Mouse (Mus musculus): ENCODE data around the gene Acer2. TPM values are rescaled to one million over a fixed set of nuclear protein-coding genes. Genes with fewer than 3 reads are reported as not detected.
A peak's percentile ranks its signal among the peaks of the same experiment; 100 is the strongest.

The Acer2 gene
- polyA plus RNA-seq, 1 experiment from 2014 or later = 8.8 TPM

DNA sequence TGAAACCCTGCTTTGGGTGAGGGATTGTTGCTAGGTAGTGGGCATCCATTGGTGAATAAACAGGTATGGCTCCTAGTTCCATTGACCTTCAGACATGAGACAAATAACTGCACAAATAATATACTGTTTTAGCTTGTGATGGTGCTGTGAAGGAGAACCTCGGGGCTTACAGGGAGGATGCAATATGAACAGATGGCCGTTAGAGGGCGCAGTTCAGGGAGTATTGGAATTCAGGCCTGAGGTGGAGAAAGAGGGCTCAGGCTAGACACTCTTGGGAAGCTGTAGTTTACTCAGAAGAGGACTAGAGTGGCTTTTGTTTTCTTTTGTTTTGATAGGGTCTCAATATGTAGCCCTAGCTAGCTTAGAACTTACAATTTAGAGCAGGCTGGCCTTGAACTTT is 30.8 kb downstream of the Acer2 start:
- Histone ChIP-seq H3K36me3 (replicated peaks) (no peaks in the 10 kb centered on the region), H3K27ac (no peak overlapping the region), H3K27me3 (ENCODE audit: poor library complexity, severe bottlenecking) (no peaks in the 10 kb centered on the region), H3K4me3 (no peak overlapping the region), H3K4me1 (no peaks in the 10 kb centered on the region), H3K9me3 (no peaks in the 10 kb centered on the region)
- 38% methylated on average over 3 of the region's 3 CpGs for WGBS
- no peak for DNase-seq (ENCODE audit: extremely low spot score, low spot score)

DNA sequence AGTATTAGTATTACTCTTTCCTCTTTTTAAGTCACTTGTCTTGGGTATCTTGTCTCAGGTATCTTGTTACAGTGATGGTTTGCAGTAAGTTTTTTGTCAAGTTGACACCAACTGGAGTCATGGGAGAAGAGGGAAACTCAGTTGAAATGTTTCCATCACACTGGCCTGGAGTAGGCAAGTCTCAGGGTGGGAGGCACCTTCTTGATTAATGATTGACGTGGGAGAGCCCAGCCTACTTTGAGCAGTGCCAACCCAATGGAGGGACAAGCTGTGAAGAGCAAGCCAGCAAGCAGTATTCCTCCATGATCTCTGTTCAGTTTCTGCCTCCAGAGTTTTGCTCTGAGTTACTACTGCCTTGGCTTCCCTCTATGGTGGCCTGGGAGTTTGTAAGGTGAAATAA is 31.7 kb downstream of the Acer2 start:
- H3K9me3 ChIP-seq = no peaks in the 10 kb centered on the region
- H3K27ac ChIP-seq = no peak overlapping the region
- H3K36me3 ChIP-seq (replicated peaks) = no peaks in the 10 kb centered on the region
- H3K27me3 ChIP-seq (ENCODE audit: poor library complexity, severe bottlenecking) = no peaks in the 10 kb centered on the region
- 93% methylated on average over 1 of the region's 1 CpGs for WGBS
- no peaks in the 10 kb centered on the region for H3K4me1 ChIP-seq
- no peak overlapping the region for H3K4me3 ChIP-seq
- DNase-seq (ENCODE audit: extremely low spot score, low spot score) = no peak

DNA sequence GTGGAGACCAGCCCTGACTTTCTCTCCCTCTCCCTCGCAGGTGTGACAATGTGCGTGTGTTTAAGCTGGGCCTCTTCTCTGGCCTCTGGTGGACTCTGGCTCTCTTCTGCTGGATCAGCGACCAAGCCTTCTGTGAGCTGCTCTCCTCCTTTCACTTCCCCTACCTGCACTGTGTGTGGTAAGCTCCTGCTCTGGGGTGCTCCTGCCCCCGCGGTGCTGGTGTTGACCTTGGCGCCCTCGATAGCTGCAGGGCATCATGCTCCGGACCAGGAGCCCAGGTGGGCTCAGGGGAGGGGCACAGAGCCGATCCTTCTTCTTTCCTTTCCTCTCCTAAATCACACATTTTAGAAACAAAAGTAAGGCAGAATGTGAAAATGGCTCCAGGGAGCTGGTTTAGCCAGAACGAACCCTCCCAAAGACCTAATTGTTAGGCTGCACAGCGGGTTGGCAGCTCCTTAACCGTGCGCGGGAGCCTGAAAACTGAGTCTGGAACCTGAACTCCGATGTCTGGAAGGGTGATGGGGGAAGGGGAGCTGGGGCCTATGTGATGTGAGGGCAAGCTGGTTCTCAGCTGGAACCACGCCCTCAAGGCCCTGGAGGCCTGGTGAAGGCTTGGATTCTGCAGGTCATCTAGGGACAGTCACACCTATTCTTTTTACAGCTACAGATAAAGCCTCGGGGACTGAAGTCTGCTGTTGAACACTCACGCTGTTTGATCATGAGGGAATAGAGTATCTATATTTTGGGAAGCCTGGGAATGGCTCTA is 37.6 kb downstream of the Acer2 start:
- peaks cover 5% of the 10 kb centered on the region; the same call in 1 of the 2 replicates for H3K27me3 ChIP-seq (ENCODE audit: poor library complexity, severe bottlenecking)
- H3K4me3 ChIP-seq = peak overlapping the region; percentile 22
- DNase-seq (ENCODE audit: extremely low spot score, low spot score) = peak; percentile 31
- WGBS = 12% methylated on average over 18 of the region's 18 CpGs
- H3K9me3 ChIP-seq = no peaks in the 10 kb centered on the region
- H3K36me3 ChIP-seq (replicated peaks) = no peaks in the 10 kb centered on the region
- peaks cover 12% of the 10 kb centered on the region for H3K4me1 ChIP-seq
- H3K27ac ChIP-seq = peak overlapping the region; percentile 75

DNA sequence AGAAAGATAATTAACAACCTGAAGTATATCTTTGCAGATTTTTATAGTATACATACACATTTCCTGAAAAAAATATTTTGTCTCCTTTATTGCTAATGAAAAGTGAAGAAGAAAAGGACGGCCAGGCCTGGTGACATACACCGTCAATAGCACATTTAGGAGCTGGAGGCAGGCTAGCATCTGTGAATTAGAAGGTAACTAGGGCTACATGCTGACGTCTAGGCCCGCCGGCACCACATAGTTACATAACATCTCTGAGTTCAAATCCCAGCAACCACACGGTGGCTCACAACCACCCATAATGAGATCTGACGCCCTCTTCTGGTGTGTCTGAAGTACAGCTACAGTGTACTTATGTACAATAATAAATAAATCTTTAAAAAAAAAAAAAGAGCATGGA is 38.6 kb downstream of the Acer2 start:
- H3K27ac ChIP-seq = no peak overlapping the region
- peaks cover 12% of the 10 kb centered on the region for H3K4me1 ChIP-seq
- no peak for DNase-seq (ENCODE audit: extremely low spot score, low spot score)
- H3K9me3 ChIP-seq = no peaks in the 10 kb centered on the region
- H3K27me3 ChIP-seq (ENCODE audit: poor library complexity, severe bottlenecking) = peaks cover 5% of the 10 kb centered on the region; the same call in 1 of the 2 replicates
- no peaks in the 10 kb centered on the region for H3K36me3 ChIP-seq (replicated peaks)
- WGBS = 73% methylated on average over 7 of the region's 7 CpGs
- no peak overlapping the region for H3K4me3 ChIP-seq

DNA sequence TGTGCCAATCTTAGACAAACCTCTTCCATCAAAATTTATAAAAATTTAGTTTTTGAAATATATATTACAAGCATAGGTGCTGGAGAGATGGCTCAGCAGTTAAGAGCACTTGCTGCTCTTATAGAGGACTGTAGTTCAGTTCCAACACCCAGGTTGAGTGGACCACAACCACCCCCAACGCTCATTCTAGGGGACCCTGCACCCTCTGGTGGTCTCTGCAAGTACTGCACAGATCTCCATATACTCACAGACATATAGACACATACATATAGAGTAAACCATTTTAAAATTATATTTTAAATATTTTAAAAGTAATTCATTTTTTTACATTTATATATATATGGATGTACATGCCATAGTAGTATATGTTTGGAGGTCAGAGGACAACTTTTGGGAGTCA is 41.9 kb downstream of the Acer2 start:
- Histone ChIP-seq H3K9me3 (no peaks in the 10 kb centered on the region), H3K4me1 (peaks cover 12% of the 10 kb centered on the region), H3K36me3 (replicated peaks) (no peaks in the 10 kb centered on the region), H3K27ac (no peak overlapping the region), H3K4me3 (no peak overlapping the region), H3K27me3 (ENCODE audit: poor library complexity, severe bottlenecking) (peaks cover 5% of the 10 kb centered on the region; the same call in 1 of the 2 replicates)
- DNase-seq (ENCODE audit: extremely low spot score, low spot score) = no peak
- WGBS = 62% methylated on average over 1 of the region's 1 CpGs

DNA sequence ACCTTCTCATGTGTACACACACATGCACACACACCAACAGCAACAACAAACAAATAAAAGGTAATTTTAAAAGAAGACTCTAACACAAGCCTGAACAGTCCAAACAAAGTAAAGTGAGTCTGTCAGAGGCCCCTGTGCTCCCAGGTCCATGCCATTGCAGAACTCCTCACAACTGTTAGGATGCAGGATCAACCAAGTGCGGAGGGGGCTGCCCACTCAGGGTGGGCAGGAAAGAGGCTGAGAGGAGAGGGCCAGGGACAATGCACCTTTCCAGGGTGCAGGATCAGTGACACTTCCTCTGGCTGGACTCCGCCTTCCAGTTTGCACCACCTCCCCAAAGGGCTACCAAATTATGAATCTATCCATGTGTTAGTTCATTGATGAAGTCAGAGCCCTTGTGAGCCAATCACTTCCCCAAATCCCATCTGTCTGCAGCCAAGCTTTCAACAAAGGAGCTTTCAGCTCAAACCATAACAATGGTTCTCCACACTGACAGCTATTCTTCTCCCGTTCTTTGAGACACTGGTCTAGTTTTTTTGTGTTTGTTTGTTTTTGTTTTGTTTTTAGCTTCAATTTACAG is 49.4 kb downstream of the Acer2 start:
- 76% methylated on average over 3 of the region's 3 CpGs for WGBS
- H3K27ac ChIP-seq = no peak overlapping the region
- no peak for DNase-seq (ENCODE audit: extremely low spot score, low spot score)
- no peaks in the 10 kb centered on the region for H3K36me3 ChIP-seq (replicated peaks)
- peaks cover 7% of the 10 kb centered on the region for H3K4me1 ChIP-seq
- H3K4me3 ChIP-seq = no peak overlapping the region
- no peaks in the 10 kb centered on the region for H3K9me3 ChIP-seq
- no peaks in the 10 kb centered on the region for H3K27me3 ChIP-seq (ENCODE audit: poor library complexity, severe bottlenecking)

DNA sequence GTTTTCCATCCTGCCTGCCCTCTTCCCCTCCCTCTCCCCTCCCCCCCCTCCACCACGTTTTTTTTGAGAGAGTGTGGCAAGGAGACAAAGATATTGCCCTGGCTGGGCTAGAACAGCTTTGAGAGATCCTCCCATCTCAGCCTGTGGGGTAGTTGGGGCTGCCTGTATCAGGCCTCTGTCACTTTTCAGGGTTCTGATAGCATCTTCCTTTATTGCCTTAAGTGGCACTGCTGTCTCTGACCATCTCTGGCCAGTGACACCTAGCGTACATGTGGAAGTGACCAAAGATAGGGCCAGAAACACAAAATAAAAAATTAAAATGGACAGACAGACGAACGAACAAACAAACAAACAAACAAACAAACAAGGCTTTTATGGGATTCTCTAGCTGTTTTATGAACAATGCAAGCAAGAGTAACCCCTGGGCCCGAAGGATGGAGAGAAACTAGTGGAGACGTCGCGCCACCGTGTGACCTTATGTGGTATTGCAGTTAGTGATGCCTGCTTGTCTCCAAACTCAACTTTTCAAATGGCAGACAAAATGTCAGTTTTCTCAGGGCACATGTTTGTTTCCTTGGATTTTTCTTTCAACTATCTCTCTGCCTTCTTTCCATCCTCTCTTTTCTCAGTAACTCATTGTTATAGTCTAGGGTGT is 50.7 kb downstream of the Acer2 start:
- peak overlapping the region; percentile 20; the same call in 1 of the 2 replicates for H3K27ac ChIP-seq

DNA sequence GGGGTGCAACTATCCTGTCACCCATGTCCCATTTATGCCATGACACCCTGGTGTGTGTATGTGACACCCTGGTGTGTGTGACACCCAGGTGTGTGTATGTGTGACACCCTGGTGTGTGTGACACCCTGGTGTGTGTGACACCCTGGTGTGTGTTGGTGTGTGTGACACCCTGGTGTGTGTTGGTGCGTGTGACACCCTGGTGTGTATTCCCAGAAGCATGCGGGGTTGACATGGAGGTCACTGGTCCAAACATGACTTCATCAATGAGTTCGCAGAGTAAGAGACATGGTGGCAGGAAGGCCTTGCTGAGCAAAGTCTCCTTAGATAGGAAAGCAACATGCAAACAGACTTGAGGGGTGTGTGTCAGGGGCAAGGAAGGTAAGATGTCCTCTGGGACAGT is 52.8 kb downstream of the Acer2 start:
- Histone ChIP-seq H3K4me3 (no peak overlapping the region), H3K27ac (no peak overlapping the region), H3K36me3 (replicated peaks) (0 out of 2 replicates have a peak, but pooled peaks cover 2% of the 10 kb centered on the region), H3K9me3 (no peaks in the 10 kb centered on the region), H3K27me3 (ENCODE audit: poor library complexity, severe bottlenecking) (peaks cover 13% of the 10 kb centered on the region; the same call in 1 of the 2 replicates), H3K4me1 (peaks cover 15% of the 10 kb centered on the region)
- DNase-seq (ENCODE audit: extremely low spot score, low spot score) = no peak
- WGBS = 89% methylated on average over 3 of the region's 3 CpGs

More for the DNA sequence above, 50.7 kb downstream of the Acer2 start:
- Histone ChIP-seq H3K9me3 (no peaks in the 10 kb centered on the region), H3K36me3 (replicated peaks) (no peaks in the 10 kb centered on the region), H3K27me3 (ENCODE audit: poor library complexity, severe bottlenecking) (peaks cover 11% of the 10 kb centered on the region; the same call in 1 of the 2 replicates), H3K4me1 (peaks cover 7% of the 10 kb centered on the region), H3K4me3 (no peak overlapping the region)
- DNase-seq (ENCODE audit: extremely low spot score, low spot score) = peak; percentile 79
- 10% methylated on average over 9 of the region's 9 CpGs for WGBS

DNA sequence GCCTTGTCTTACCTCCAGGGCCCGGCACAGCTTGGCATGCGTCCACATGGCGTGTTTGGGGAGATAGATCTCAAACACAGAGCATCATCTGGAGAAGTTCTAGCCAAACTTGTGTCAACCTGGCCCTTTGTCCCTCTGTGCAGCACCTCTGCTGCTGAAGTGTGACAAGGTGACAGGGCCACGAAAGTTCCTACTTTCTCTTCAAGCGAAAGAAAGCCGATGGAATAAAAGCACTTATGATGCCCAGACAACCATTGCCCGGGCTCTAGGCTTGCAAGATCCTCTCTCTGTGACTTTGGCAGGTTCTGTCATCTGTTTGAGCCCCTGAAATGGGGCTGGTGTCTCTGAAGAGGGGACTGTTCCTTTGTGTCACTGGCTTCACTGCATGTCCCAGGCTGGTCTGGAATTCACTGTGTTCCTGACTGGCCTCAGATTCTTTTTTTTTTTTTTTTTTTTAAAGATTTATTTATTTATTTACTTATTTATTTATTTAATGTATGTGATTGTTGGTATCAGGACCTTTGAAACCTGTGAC is 56.0 kb downstream of the Acer2 start:
- Histone ChIP-seq H3K9me3 (no peaks in the 10 kb centered on the region), H3K4me3 (peak overlapping the region; percentile 58), H3K27ac (peak overlapping the region; percentile 20; the same call in 1 of the 2 replicates), H3K36me3 (replicated peaks) (peaks cover 17% of the 10 kb centered on the region), H3K27me3 (ENCODE audit: poor library complexity, severe bottlenecking) (peaks cover 13% of the 10 kb centered on the region; the same call in 1 of the 2 replicates), H3K4me1 (peaks cover 7% of the 10 kb centered on the region)
- DNase-seq (ENCODE audit: extremely low spot score, low spot score) = no peak
- 89% methylated on average over 7 of the region's 7 CpGs for WGBS

DNA sequence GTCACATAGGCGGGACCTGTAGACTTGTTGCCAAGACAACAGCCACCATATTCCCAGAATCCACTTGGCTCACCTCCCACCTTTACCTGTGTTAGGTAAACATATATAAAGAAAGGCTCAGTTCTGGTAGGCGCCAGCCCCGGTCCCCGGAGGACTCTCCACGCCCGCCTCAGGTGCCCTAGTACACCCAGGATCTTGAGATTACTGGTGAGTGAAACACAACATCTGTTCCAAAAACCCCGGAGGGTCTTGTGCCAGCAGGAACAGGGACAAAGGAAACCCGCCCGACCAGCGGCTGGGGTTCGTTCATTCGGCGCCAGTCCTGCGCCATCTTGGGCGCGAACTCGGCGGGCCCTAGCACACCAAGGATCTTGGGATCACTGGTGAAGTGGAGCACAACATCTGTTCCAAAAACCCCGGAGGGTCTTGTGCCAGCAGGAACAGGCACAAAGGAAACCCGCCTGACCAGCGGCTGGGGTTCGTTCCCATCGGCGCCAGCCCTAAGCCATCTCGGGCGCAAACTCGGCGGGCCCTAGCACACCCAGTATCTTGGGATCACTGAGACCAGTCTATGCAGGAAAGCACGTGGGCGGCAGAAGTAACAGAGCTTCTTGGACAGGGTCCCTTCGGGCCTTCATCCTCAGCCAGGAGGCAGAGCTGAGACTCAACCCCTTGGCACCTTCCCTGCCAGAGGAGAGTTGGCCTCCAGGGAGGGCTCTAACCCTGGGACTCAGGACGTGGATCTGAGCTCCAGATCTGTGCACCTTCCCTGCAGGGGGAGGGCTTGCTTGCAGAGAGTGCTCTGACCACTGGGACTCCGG is 56.6 kb downstream of the Acer2 start:
- Histone ChIP-seq H3K4me3 (peak overlapping the region; percentile 58), H3K27me3 (ENCODE audit: poor library complexity, severe bottlenecking) (peaks cover 13% of the 10 kb centered on the region; the same call in 1 of the 2 replicates), H3K36me3 (replicated peaks) (peaks cover 17% of the 10 kb centered on the region), H3K9me3 (no peaks in the 10 kb centered on the region), H3K4me1 (peaks cover 7% of the 10 kb centered on the region), H3K27ac (peak overlapping the region; percentile 90)
- WGBS = 3% methylated on average over 33 of the region's 33 CpGs
- peak; percentile 68 for DNase-seq (ENCODE audit: extremely low spot score, low spot score)

DNA sequence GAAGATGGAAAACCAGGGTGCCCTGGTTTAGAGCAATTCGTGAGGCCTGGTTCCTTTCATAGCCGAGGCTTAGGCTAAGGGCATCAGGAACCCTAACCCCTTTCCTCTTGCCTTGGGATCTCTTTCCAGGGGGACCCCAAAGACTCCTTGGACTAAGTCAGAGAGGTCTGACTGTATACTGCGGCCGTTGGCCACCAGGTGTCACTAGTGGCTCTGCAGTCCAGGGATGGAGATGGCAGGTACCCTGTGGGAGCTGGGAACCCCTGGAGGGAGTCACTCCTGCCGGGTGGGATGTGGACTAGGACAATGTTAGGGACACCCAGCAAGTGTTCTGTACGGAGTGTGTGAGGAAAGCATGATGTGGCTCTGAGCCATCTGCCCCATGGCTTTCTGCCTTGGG is 58.8 kb downstream of the Acer2 start:
- no peaks in the 10 kb centered on the region for H3K9me3 ChIP-seq
- peaks cover 13% of the 10 kb centered on the region; the same call in 1 of the 2 replicates for H3K27me3 ChIP-seq (ENCODE audit: poor library complexity, severe bottlenecking)
- 80% methylated on average over 6 of the region's 6 CpGs for WGBS
- H3K36me3 ChIP-seq (replicated peaks) = peaks cover 17% of the 10 kb centered on the region
- peaks cover 7% of the 10 kb centered on the region for H3K4me1 ChIP-seq
- no peak overlapping the region for H3K27ac ChIP-seq
- no peak for DNase-seq (ENCODE audit: extremely low spot score, low spot score)
- H3K4me3 ChIP-seq = no peak overlapping the region

DNA sequence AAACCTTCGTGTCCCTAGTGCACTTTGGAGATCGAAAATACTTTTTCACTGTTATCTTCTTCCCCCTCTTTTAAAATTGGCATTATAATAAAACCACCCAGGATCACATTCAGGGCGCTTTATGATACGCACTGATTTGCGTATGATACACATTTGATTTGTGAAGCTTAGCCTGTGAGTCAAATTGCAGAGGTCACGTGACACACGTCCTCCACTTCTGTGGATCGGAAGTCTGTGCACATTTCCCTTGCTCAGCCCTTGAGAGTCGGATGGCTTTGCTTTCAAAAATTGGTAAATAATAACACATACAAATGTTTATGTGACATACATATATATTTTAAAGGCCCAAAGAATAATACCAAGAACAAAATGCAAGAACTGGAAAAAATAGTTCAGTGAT is 62.0 kb downstream of the Acer2 start:
- Histone ChIP-seq H3K9me3 (no peaks in the 10 kb centered on the region), H3K36me3 (replicated peaks) (peaks cover 17% of the 10 kb centered on the region), H3K4me3 (no peak overlapping the region), H3K4me1 (peaks cover 6% of the 10 kb centered on the region), H3K27ac (no peak overlapping the region), H3K27me3 (ENCODE audit: poor library complexity, severe bottlenecking) (no peaks in the 10 kb centered on the region)
- 96% methylated on average over 9 of the region's 9 CpGs for WGBS
- DNase-seq (ENCODE audit: extremely low spot score, low spot score) = no peak

Data from forebrain, embryonic 10.5 days (tissue).